Mouse (Mus musculus) 3134 (cell line): ENCODE data around the gene Tsks.

Experiments
- DNase-seq: peaks from one replicate; pipeline ENCODE4 v3.0.0-alpha.2; 2011; ENCODE audit warnings: low spot score; ENCODE audit not compliant: insufficient read length; ENCODE audit errors: extremely low read depth

The Tsks gene

DNA sequence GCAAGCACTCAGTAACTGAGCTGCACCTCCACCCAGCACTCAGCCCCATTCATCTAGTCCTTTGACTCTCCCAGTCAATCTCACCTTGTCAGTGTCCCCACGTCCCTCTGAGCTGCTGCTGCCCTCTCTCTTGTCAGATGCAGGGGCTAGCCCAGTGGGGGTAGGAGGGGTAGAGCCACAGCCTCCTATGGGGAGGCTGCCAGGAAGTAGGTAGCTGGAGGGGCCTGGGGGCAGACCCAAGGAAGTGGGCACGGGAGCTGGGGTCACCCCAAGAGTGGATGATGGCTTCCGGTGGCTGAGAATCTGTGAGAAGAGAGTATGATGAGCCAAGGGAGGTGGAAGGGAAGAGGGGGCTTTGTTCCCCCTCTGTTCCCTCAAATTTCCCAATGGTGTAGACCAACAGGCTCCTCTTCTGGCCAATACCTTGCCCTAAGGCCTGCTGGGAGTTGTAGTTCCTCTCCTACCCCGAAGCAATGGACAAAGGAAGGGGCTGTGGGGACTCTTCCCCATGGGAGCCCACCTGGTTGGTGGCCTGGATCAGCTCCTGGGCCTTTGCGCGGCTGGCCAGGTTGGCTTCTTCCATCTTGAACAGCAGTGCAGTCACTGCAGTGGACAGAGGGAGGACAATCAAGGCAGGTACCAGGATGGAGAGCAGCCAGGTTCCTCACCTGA lies 62.5 kb downstream of the Tsks start:
- DNase-seq: no peak

DNA sequence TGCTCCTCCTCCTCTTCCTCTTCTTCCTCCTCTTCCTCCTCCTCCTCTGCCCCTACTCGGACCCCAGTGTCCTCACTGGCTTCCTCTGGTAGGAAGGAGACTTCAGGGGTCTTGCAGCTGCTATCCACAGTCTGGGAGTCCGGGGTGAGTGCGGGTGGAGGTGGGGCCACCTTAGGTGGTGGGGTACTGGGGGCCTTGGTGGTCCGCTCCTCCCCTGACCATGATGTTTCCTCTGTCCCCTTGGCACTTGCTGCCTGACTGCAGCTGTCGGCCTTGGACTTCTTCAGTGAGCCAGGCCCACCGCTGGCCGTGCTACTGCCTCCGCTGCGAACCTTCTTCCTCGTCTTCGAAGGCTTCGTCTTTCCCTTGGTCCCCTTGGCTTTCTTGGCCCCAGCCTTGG lies 63.5 kb downstream of the Tsks start:
- no peak for DNase-seq

DNA sequence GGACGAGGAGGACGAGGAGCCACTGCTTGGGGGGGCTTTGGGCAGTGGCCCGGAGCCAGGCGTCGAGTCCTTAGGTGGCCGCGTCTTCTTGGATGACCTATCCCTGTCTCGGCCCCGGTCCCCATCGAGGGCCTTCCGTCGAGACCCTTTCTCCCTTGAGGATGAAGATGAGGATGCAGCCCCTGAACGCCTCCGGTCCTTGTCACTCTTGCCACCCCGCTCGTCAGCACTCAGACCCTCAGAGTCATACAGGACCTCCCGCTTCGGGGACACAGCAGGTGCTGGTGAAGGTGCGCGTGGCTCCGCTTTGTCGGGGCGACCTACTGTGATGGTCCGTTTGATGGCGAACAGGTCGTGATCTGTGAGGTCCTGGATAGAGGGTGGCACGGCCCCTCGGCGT lies 64.1 kb downstream of the Tsks start:
- no peak for DNase-seq
